Comparison of ENCODE assay signal across 7 mouse cellular contexts in the genomic region with DNA sequence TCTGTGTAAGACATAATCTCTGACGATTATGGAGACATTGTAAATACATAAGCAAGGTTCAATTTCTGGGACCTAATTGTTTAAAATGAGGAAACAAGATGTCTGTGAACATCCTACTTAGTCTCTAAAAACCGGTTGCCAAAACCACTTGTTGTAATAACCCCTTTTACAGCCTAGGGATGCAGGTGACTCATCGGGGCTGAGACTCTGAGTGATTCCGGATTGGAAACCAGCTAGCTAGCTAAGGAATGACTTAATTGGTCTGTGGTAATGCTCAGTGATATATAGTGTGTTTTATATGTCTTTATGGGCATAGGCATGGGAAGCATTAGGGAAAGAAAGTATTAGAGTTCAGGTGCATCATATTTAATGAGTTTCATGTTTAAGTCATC. TPM values are rescaled to one million over a fixed set of nuclear protein-coding genes. Genes with fewer than 3 reads are reported as not detected.
DNase-seq lines count a peak whose midpoint lies in the region; ATAC-seq lines count a peak whose summit lies in the region.

No protein-coding gene starts in this region.

- peak overlapping the region; percentile 73 for H3K4me2 ChIP-seq in embryonic facial prominence, embryonic 13.5 days
- peak overlapping the region; percentile 57 for H3K4me2 ChIP-seq in midbrain, embryonic 13.5 days (replicated peaks)

- WGBS in embryonic facial prominence, embryonic 13.5 days = 37% methylated on average over 4 of the region's 4 CpGs
- WGBS in midbrain, embryonic 13.5 days = 63% methylated on average over 4 of the region's 4 CpGs

- peak overlapping the region; percentile 93 for H3K4me3 ChIP-seq in embryonic facial prominence, embryonic 13.5 days
- peak overlapping the region; percentile 96 for H3K4me3 ChIP-seq in midbrain, embryonic 13.5 days (replicated peaks)

- peak; percentile 32 for DNase-seq in 3134 (ENCODE audit: extremely low read depth, insufficient read length, low spot score)
- peak; percentile 32 for DNase-seq in CD4-positive, CD25-positive, alpha-beta regulatory T cell, adult 2 months (ENCODE audit: low read depth, low spot score)
- DNase-seq in spleen, adult 18-20 months = no peak
- DNase-seq in spleen, postnatal 4 days (ENCODE audit: low spot score in 2 of 2) = no peak

- no peak overlapping the region for H3K27ac ChIP-seq in embryonic facial prominence, embryonic 13.5 days
- no peak overlapping the region for H3K27ac ChIP-seq in midbrain, embryonic 13.5 days

- H3K9me3 ChIP-seq in embryonic facial prominence, embryonic 13.5 days = no peaks in the 10 kb centered on the region
- H3K9me3 ChIP-seq in midbrain, embryonic 13.5 days = no peaks in the 10 kb centered on the region

- H3K4me1 ChIP-seq in embryonic facial prominence, embryonic 13.5 days = peaks cover 18% of the 10 kb centered on the region
- peaks cover 26% of the 10 kb centered on the region for H3K4me1 ChIP-seq in midbrain, embryonic 13.5 days (replicated peaks)

- ATAC-seq in embryonic facial prominence, embryonic 13.5 days (ENCODE audit: insufficient number of reproducible peaks, insufficient read depth, low FRiP score, low TSS enrichment, low read depth) = no peak
- ATAC-seq in inflammation-experienced regulatory T-cells, adult 6 months = peak; percentile 21
- no peak for ATAC-seq in midbrain, embryonic 13.5 days

- 0 out of 2 replicates have a peak, but pooled peaks cover 3% of the 10 kb centered on the region for H3K36me3 ChIP-seq in embryonic facial prominence, embryonic 13.5 days
- peaks cover 5% of the 10 kb centered on the region; the same call in 1 of the 2 replicates for H3K36me3 ChIP-seq in midbrain, embryonic 13.5 days

- peak overlapping the region; percentile 97; the same call in 1 of the 2 replicates for H3K9ac ChIP-seq in embryonic facial prominence, embryonic 13.5 days
- H3K9ac ChIP-seq in midbrain, embryonic 13.5 days (replicated peaks) = no peak overlapping the region

- no peaks in the 10 kb centered on the region for H3K27me3 ChIP-seq in embryonic facial prominence, embryonic 13.5 days
- H3K27me3 ChIP-seq in midbrain, embryonic 13.5 days = no peaks in the 10 kb centered on the region

RNA-seq across cellular contexts. Expression of gene Prpf39, which starts 1.4 kb away (rescaled TPM):
- polyA plus RNA-seq in embryonic facial prominence, embryonic 13.5 days (2015; fragmentation: Nextera tagmentation; extraction: Ambion mirVana) = 68.1 and 76.9 TPM in 2 replicates
- polyA plus RNA-seq in inflammation-experienced regulatory T-cells, adult 6 months (2017; shearing (Covaris generic)) = 100 to 1,000 TPM in 1 of 3 experiments, 10 to 100 TPM in 2; 78.8 to 103 (median 91.3) TPM
- polyA plus RNA-seq in midbrain, embryonic 13.5 days (2015; fragmentation: Nextera tagmentation; extraction: Ambion mirVana) = 55.0 and 56.9 TPM in 2 replicates

RNA-seq across cellular contexts. Expression of gene Fkbp3, which starts 36.3 kb away (rescaled TPM):
- 495 and 555 TPM in 2 replicates for polyA plus RNA-seq in embryonic facial prominence, embryonic 13.5 days (2015; fragmentation: Nextera tagmentation; extraction: Ambion mirVana)
- polyA plus RNA-seq in inflammation-experienced regulatory T-cells, adult 6 months (2017; shearing (Covaris generic)) = 100 to 1,000 TPM; 267 to 313 (median 282) TPM
- polyA plus RNA-seq in midbrain, embryonic 13.5 days (2015; fragmentation: Nextera tagmentation; extraction: Ambion mirVana) = 520 and 590 TPM in 2 replicates

RNA-seq across cellular contexts. Expression of gene Fancm, which starts 37.9 kb away (rescaled TPM):
- polyA plus RNA-seq in embryonic facial prominence, embryonic 13.5 days (2015; fragmentation: Nextera tagmentation; extraction: Ambion mirVana) = 11.1 and 12.0 TPM in 2 replicates
- polyA plus RNA-seq in inflammation-experienced regulatory T-cells, adult 6 months (2017; shearing (Covaris generic)) = 10 to 100 TPM in 1 of 3 experiments, 1 to 10 TPM in 2; 5.0 to 11.7 (median 7.0) TPM
- polyA plus RNA-seq in midbrain, embryonic 13.5 days (2015; fragmentation: Nextera tagmentation; extraction: Ambion mirVana) = 8.9 and 11.5 TPM in 2 replicates

Comparison
In these comparisons a context has a peak if more than half of its experiments do, and no peak if none do; other contexts are left out.
1. DNase-seq: peak in 3134 (single experiment) and CD4-positive, CD25-positive, alpha-beta regulatory T cell, adult 2 months (single experiment); none in spleen, adult 18-20 months (0 of 2) and spleen, postnatal 4 days (0 of 2).